Mouse (Mus musculus) thymus, adult 2 months (tissue): ENCODE data around the gene Ccdc189.

Source experiments
- CTCF ChIP-seq: fragments of 200-500 bp; IDR thresholded peaks from 2 replicates; pipeline ENCODE4 v1.5.1; 2012; ENCODE audit warnings: mild to moderate bottlenecking, control low read depth, low read length, moderate library complexity, borderline replicate concordance; ENCODE audit not compliant: control insufficient read depth, poor library complexity, insufficient read depth; ENCODE audit errors: extremely low read depth
- POLR2A ChIP-seq: fragments of 200-500 bp; IDR thresholded peaks from 2 replicates; pipeline ENCODE4 v1.6.1; 2012; ENCODE audit warnings: mild to moderate bottlenecking, low read length, control low read depth, moderate library complexity; ENCODE audit not compliant: control insufficient read depth, poor library complexity, insufficient read depth; ENCODE audit errors: extremely low read depth

GRCm38 (mm10) chr7:127616336-127616735 is 27.9 kb upstream of the Ccdc189 start:
- no peak for TF ChIP-seq POLR2A
- TF ChIP-seq CTCF = no peak
